Mouse (Mus musculus): Measurements from ENCODE around the gene Nsmce1.

The Nsmce1 gene

DNA sequence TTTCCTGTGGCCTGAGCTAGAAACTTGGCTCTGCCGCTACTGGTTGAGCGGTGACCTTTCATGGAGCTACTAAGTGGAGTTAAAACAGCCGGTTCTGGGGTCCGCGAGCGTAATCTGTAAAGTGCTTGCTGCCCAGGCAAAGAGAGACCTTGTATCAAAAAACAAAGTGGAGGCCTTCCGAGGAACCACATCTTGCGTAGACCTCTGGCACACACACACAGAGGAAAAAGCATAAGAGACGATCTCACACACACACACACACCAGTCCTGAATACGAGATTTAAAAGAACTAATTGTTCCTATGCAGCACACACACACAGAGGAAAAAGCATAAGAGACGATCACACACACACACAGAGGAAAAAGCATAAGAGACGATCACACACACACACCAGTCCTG, 364 bp upstream of the Nsmce1 start:
- WGBS: 9% methylated on average over 12 of the region's 12 CpGs

DNA sequence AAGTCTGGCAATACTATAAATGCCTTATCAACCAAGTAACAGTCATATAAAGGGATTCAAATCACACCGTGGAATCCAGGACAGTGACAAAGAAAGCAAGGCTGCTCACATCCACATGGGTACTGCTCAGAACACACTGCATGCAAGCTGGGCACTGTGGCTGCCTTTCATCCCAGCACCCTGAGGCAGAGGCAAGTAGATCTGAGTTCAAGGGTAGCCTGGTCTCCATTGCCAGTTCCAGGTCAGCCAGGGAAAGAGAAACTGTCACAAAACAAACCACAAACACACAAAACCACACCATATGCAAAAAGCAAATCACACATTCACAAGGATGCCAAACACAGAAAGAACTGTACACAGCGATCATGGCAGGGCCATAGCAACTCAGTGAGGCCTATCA, 1.8 kb downstream of the Nsmce1 start:
- WGBS: 65% methylated on average over 2 of the region's 2 CpGs

DNA sequence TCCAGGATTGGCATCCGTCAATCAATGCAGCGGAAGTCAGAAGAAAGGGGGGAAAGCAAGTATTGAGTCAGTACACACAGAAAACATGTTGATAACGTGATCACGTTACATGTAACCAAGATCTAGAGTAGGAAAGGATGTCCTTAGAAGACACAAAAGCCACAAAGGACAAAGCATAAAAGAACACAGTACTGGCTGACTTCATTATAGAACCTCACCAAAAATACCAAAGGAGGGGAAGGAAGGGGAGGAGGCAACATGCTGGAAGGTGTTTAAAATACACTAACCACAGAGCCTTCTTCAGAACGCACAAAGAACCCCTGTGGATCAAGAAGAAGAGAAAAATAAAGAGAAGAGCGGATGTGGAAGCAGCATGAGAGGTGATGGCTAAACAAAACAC, 2.7 kb downstream of the Nsmce1 start:
- WGBS: 74% methylated on average over 6 of the region's 6 CpGs

DNA sequence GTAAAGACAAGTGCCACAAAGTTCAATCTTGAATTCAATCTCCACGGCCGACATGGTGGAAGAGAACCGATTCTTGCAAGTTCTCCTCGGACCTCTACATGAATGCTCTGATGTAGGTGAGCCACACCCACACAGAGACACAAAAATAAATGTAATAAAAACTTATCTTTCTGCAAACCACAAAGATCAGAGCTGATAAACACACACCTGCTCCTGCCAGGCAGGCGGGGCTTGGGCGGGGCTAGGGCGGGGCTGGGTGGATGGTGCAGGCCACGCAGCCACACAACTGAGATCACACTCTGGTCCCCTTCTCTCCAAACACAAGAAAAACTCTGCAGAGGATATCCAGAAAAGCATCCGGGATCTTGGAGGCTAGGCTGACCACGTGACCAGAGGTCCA, 4.3 kb downstream of the Nsmce1 start:
- 94% methylated on average over 10 of the region's 10 CpGs for WGBS

DNA sequence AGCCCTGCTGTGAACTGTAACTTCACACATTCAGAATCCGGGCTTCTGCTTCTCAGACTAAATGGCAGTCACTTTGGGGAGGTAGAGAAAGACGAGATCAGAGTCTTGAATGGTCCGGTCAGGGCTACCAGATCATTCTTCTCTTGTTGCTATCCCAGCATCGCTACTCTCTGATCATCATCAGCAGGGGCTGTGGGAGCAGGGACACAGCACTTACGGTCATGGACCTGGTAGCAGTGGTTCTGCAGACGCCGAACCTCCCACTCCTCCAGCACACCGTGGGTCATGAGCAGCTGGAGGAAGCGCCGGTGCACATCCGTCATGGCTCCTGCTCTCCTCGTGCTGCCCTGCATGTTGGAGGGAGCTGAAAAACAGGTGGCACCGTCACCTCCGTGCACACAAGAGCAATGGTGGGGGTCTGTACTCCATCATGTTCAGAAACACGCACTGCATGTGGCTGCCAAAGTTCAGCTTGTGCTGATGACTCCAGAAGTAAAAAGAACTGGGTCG, 5.2 kb downstream of the Nsmce1 start:
- WGBS: 96% methylated on average over 16 of the region's 16 CpGs

DNA sequence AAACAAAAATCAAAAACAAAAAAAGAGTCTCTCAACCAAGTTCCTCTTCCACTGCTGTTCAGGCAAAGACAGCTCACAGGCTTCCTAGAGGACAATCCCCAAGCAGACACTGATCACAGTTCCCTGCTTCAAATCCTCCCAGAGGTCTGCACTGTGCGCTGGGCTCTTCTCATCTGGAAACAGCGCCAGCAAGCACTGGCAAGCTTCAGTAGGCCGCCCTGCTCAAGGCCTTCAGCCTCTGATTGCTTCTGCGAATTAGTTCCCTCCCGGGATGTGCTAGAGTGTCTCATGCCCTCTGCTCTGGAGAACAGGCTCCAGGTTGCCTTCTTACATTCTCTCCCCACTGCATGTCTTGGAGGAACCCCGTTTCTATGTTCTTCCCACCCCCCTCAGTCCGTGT, 6.6 kb downstream of the Nsmce1 start:
- WGBS: 89% methylated on average over 7 of the region's 7 CpGs

DNA sequence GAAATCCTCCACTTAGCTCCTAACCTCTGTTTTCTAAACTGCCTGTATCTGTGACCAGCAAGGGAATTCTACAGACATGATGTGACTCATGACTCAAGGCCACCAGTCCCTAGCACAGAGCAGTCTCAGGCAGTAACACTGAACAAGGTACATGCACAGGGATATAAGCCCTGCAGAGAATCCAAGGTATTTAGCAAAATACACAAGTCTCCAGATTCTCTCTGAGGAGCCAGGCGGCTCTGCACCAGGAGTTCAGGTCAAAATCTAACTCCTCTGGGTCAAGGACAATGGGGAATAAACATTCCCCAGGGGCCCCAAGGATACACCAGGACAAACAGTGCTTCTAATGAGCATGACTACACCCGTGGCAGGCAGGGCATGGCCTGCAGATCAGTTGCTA, 8.5 kb downstream of the Nsmce1 start:
- WGBS: 87% methylated on average over 2 of the region's 2 CpGs

DNA sequence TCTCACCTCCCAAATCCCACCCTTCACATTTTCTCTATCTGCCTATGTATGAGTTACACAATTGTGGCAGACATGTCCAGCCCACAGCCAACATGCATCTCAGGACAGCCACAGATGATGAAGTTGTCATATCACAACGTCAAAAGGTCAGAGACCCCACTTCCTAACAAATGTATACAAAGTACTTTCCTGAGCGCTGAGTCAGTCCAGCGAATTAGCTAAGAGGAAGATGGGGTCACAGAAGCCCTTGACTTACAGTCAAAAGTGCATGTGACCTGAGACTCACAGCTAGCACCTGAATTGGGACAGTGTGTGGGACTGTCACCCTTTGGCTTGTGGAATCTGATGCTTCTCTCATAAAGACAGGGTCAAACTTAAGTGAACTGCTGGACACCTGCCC, 9.1 kb downstream of the Nsmce1 start:
- 89% methylated on average over 3 of the region's 3 CpGs for WGBS

DNA sequence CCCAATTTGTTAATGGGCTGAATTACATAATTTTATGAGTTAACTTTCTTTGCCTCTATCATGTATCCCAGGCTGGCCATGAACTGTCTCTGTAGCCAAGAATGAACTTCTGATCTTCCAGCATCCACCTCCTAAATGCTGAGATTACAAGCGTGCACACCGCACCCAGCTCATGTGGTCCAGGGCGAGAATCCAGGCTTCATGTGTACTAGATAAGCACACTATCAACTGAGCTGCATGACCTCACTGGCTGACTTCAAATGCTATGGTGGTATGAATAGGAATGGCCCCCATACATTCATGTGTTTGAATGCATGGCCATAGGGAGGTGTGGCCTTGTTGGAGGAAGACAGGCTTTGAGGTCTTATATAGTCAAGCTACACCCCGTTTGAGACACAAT, 10.9 kb downstream of the Nsmce1 start:
- 98% methylated on average over 4 of the region's 4 CpGs for WGBS

DNA sequence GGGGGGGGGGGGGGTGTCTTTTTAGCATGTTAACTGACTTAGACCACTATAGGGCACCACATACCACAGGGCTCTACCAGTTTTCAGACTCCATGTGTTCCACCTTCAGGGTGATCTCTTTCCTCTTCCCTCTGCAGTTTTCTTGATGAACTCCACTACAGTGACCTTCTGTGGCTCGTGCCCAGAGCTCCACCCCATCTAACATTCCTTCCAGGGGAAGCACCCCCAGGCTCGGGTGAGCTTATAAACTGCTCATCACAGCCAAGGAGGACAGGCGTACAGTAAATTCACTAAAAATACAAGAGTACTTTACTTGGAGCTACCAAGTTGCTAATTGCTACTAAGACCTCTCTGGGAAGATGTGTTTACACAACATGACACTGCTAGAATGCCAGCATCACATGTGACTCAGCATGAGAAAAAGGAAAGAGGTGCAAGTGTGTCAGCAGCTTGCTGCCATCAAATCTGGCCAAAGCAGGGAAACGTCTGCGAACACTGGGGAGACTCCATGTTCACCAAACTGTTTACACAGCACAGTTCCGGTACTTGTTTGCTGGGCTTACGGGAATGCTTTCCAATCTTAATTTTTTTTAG, 12.9 kb downstream of the Nsmce1 start:
- WGBS: 72% methylated on average over 7 of the region's 7 CpGs

DNA sequence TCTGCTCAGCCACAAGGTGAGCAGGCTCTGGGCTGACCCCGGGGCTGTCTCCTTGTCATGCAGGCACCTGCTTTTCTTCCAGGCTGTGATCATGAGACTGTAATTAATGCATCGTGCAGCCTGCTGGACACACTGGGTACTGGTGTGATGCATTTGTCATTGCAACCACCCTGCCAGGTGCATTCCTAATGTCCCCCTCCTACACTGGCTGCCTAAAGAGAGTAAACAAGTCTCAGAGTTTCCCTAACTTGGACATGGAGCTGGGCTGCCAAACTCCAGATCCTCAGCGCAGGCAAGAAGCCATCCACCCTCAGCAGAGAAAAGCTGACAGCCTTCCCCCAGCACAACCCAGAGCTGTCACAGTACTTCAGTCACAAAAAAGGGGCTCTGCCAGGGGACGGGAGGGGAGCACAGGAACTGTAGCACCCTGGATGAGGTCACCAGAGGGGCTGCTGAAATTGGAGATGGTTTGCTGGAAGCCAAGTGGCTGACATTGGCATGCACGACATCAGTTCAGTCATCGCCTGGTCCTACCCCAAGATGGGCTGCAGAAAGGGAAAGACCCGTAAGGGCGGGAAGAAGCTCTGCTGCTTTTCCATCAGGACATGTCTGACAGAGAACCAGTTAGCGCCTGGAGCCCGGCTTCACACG, 15.7 kb downstream of the Nsmce1 start:
- WGBS: 55% methylated on average over 11 of the region's 11 CpGs

DNA sequence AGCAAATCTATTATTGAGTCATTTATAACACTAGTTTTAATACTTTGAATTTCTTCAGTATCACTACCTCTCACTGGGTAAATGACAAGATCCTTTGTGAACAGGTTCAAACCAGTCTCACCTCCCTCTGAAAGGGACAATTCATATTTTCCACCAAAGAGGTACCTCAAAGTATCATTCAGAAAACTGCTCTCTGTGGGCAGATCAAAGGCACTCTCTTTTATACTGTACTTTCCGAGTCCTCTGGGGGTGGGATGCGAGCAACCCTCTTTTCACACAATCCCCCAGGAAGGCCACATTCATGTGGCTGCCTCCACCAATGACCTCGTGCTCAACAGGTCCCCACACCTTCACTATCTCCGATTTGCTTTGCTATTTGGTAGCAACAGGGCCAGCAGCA, 16.9 kb downstream of the Nsmce1 start:
- WGBS: 91% methylated on average over 4 of the region's 4 CpGs

DNA sequence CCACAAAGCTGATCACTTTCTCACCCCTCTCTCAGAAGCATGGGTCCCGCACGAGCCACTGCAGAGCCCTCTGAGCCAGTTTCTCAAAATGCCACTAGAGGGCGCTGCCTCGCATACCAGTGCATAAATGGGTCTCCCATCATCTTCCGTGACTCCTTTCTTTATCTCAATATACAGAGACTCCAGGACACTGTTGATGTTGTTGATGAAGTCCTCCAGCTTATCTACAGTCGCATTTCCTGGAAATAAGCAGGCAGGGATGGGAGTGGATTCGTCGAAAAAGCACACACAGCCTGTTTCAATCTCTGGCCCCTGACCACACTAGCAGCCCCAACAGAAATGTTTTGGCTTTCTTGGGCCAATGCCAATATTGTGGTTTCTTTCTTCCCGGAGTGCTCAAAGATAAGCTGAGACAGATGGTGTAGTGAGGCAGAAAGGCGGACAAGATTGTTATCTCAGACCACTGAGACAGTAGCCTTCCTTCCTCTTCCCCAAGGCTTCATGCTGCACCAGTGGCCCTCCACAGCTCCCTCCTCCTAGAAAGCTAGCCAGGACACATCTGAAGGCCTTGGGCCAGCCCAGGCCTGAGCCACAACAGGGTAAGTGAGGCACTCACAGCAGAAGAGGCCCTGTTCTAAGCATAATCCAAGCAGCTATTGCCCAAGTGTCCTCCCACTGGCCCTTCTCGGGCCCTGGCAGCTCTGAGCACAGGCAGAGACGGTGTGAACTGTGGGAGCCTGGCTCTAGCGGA, 19.2 kb downstream of the Nsmce1 start:
- WGBS: 21% methylated on average over 13 of the region's 13 CpGs

DNA sequence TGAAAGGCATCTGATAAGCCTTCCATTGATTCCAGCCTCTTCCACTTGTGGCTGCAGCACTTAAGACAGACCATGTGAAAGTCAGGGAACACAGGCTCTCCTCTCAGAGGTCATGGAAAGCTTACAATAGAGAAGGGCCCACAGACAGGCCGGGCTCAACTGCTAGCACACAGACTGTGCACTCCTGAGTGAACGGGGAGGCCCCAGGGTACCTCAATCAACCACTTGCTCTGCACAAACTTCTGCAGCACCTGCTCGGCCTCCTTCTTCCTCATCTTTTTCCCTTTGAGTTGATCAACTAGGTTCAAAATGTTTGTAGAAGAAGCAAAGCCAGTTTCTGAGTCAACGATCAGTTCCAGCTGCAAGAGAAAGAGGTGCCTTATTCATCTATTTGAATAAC, 20.5 kb downstream of the Nsmce1 start:
- WGBS: 89% methylated on average over 4 of the region's 4 CpGs

DNA sequence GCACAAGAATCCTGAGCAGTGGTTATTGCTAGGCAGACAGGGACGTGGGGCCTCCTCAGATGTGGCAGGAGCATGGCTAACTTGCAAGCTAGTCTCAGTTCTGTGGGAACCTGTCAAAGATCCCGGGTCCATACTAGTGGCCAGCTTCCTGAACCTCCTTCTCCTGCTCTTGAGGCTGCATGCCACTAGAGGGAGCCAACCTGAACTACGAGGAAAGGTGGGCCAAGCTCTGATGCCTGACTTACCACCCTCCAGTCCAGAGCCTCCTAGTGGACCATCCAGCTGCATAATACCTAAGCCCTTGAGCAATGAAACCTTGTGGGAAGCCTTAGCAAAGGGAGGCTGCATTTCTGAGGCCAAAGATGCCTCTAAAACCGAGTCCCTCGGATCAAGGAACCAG, 21.5 kb downstream of the Nsmce1 start:
- 35% methylated on average over 5 of the region's 5 CpGs for WGBS

DNA sequence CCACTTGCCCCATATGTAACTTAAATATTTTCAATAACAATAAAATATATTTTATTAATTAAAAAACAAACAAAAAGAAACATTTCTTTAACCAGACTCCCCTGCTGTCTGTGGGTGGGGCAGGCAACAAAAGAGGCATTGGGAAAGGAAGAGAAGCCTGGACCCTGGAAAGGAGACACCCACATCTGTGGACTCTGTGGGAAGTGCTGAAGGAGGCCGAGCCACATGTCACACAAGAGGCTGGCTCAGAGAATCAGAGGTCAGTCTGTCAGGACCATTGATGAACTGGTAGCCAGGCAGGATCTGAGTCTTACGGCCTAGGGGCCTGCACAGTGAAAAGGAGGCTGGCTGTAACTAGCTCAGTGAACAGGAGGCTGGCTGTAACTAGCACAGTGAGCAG, 29.2 kb downstream of the Nsmce1 start:
- 58% methylated on average over 2 of the region's 2 CpGs for WGBS

DNA sequence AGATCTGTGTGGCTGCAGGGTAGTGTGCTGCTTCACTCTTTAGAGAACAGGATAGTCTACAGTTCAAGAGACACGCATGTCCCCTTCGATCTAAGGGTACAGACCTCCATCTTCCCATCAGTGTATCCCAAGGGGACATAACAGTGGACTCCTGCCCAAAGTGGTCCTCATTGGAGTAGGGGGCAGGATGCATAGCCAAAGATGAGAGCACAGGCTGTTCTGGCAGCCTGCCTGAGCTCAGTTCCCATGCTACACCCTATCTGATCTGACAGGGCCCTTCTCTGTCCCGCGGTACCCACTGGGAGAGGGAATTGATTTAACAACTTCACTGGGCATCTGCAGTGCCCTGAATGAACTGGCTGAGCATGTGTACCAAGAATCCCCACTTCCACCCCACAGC, 37.7 kb downstream of the Nsmce1 start:
- 90% methylated on average over 4 of the region's 4 CpGs for WGBS

DNA sequence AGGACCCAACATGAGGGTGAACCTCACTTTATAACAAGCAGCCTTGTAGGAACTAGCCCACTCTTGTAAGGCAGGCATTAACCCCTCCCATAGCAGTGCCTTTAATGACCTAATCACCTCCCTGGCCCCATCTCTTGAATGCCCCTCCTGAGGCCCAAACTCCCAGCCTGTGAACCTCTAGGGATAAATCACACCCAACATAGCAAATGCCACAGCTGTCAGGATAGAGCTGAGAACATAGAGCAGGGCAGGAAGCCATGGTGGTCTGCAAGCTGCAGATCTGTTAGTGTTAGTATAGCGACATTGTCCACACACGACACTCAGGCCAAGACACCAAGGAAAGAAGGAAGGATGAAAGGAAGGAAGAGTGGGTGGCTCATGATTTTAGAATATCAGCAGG, 40.3 kb downstream of the Nsmce1 start:
- 88% methylated on average over 2 of the region's 2 CpGs for WGBS

DNA sequence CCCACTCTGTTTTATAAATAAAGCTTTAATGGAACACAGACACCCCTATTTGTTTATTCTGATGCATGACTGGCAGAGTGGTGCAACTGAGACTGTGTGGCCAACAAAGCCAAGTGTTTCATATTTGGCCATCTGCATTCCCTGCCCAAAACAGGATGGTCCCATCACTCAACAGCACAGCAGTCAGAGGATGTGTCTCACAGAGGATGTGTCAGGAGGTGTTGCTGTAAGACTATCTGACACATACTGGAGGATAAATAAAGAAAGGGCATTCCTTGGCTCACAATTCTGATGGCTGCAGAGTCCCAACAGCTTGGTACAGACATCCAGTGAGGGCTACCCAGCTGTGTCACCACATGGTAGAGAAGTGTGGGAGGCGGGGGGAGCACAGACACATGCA, 40.7 kb downstream of the Nsmce1 start:
- 96% methylated on average over 1 of the region's 1 CpGs for WGBS

DNA sequence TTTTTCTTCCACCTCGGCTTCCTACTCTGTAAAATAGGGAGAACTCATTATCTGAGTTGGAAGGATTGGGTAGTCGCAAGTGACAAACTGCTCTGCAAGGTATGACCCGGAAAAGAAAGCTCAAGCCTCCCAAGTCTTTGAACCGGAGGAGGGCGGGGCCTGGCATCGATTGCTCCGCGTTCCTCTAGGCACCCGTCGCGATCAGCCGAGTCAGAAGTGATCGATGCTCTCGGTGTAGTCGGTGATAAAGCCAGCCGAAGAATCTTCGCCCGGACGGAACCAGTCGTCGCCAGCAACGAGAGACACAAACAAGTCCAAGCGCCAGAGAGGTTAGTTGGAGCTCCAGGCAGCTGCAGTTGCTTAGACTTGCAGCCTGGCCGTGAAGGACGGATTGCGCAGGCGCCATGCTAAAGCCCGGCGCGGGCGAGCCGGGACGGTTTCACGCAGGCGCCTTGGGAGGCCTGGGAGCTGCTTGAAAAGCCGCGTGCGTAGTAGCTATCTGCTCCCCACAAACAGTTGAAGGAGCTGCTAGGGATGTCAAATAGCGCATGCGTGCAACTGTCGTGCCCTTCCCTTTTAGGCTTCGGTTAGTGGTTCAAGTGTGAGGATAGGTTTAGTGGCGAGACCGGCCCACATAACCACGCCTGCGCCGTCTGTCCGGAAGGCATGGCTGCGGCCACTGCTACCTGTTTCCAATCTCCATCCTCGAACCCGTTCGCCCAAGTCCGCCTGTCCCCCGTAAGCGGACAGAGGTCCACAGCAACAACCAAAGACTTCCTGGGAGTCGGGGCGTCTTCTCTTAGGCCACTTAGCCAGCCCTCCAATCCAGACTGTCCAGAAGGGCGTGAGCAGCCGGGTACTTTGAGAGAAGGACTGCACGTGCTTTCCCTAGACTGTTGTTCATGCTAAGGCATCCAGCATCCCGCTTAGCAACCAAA, 46.7 kb downstream of the Nsmce1 start, which contains the start of gene Kdm8:
Kdm8 (plus strand) TSS at position 213 of the 938 bp plus-strand sequence.
- under 1% methylated on average over 61 of the region's 61 CpGs for WGBS

DNA sequence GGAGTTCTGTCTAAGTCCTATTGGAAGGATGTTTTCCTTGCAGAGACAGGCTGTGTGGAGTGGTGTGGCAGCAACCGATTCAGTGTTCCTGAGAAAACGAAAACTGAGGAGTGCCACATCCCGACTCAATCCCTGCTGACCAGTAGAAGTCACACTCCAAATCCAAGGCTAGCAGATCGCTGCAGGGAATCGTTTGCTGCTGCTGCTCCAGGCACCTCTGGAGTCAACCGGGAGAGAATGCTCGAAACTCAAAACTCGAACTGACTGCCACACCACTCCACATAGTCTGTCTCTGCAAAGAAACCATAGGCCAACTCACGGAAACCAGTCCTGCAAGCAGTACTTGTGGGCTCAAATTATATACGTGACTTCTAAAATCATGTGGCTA, 47.3 kb downstream of the Nsmce1 start:
- 16% methylated on average over 10 of the region's 10 CpGs for WGBS

DNA sequence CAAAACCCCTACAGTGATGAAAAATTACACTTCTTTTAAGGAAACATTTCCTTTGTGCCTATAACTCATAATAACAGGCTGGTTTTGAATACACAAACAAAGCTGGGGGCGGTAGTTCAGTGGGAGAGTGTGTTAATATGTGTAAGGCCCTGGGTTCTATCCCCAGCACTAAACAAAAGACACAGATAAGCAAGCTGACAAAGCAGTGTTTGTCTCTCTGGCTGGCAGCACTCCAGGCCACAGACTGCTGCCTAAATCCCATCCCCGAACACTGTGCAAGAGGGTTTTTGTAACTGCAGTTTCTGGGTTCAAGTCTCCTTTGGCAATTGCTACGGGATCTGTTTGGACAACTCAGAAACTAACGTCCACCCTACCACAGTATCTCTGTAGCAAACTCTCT, 49.1 kb downstream of the Nsmce1 start:
- WGBS: 58% methylated on average over 4 of the region's 4 CpGs

Measured in cerebral cortex, adult 2 months (tissue).